Comparison of ENCODE assay signal across 8 mouse cellular contexts in the genomic region with DNA sequence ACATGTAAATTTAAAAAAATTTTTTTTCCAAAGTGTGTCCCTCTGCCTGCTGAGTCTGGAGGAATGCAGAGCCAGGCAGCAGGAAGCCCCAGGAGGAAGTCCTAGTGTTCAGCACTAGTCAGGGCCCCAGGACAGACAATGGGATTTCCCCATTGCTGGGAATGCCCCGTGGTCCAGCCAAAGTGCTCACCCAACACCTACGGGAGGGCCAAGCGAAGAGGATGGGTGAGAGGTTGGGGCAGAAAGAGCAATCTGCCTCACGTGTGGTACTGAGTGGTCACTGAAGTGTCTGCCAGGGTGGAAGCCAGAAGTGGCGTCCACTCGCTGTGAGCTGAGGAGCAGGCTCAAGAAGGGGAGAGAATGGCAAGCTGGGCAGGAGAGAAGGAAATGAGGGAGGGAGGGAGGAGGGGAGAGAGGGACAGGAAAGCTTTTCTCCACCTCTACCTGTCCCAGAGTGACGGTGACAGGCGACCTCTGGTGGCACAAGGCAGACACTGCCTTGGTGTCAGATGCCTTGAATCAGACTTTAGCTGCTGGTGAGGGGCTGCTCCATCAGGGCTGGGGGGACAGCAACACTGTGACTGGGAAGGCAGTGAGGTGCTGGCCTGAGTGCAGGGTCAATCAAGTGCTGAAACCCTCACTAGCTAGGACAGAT. TPM values are rescaled to one million over a fixed set of nuclear protein-coding genes. Genes with fewer than 3 reads are reported as not detected.
DNase-seq lines count a peak whose midpoint lies in the region; ATAC-seq lines count a peak whose summit lies in the region.

No protein-coding gene starts in this region.

- H3K4me3 ChIP-seq in forebrain, embryonic 15.5 days: no peak overlapping the region
- no peak overlapping the region for H3K4me3 ChIP-seq in midbrain, embryonic 11.5 days (ENCODE audit: low read depth, low read length)

- H3K9me3 ChIP-seq in forebrain, embryonic 15.5 days: no peaks in the 10 kb centered on the region
- no peaks in the 10 kb centered on the region for H3K9me3 ChIP-seq in midbrain, embryonic 11.5 days (ENCODE audit: control insufficient read depth, low read length)

- ATAC-seq in cerebellum, adult (ENCODE audit: insufficient number of reproducible peaks, low FRiP score, low TSS enrichment): peak; percentile 66
- peak; percentile 27; the same call in 1 of the 2 replicates for ATAC-seq in forebrain, embryonic 15.5 days (replicated peaks)
- ATAC-seq in midbrain, embryonic 11.5 days (ENCODE audit: low FRiP score): peak; percentile 63

- H3K27ac ChIP-seq in forebrain, embryonic 15.5 days (replicated peaks): no peak overlapping the region
- no peak overlapping the region for H3K27ac ChIP-seq in midbrain, embryonic 11.5 days (ENCODE audit: low read depth, low read length)

- peaks cover 20% of the 10 kb centered on the region for H3K36me3 ChIP-seq in forebrain, embryonic 15.5 days
- peaks cover 5% of the 10 kb centered on the region; the same call in 1 of the 2 replicates for H3K36me3 ChIP-seq in midbrain, embryonic 11.5 days (ENCODE audit: control insufficient read depth, insufficient read depth, low read length)

- no peaks in the 10 kb centered on the region for H3K27me3 ChIP-seq in forebrain, embryonic 15.5 days
- H3K27me3 ChIP-seq in midbrain, embryonic 11.5 days (ENCODE audit: control insufficient read depth, insufficient read depth, low read length): no peaks in the 10 kb centered on the region

- peaks cover 18% of the 10 kb centered on the region for H3K4me1 ChIP-seq in forebrain, embryonic 15.5 days
- peaks cover 2% of the 10 kb centered on the region for H3K4me1 ChIP-seq in midbrain, embryonic 11.5 days (ENCODE audit: control insufficient read depth, insufficient read depth, low read length)

- peak; percentile 18 to 53 for DNase-seq in heart, adult 18-20 months
- DNase-seq in heart, adult 8-10 months (ENCODE audit: low spot score): no peak
- peak; percentile 35 for DNase-seq in hindlimb bud, embryonic 11.5 days (ENCODE audit: extremely low spot score, low read depth, low spot score)
- peak; percentile 49 to 66 for DNase-seq in left cerebral cortex, postnatal 25 days (ENCODE audit: low spot score in 2 of 2)
- DNase-seq in midbrain, embryonic 11.5 days (ENCODE audit: low spot score, missing footprints): peak; percentile 87
- peak; percentile 29 to 71 for DNase-seq in spleen, postnatal 4 days (ENCODE audit: low spot score in 2 of 2)

- 27% methylated on average over 8 of the region's 8 CpGs for WGBS in forebrain, embryonic 15.5 days
- WGBS in midbrain, embryonic 11.5 days: 23% methylated on average over 8 of the region's 8 CpGs

- intact Hi-C loops in left cerebral cortex, postnatal 25 days (cut with DNase I): loop anchor here (1.0 to 5.0 kb wide), 3 partner anchors 96 to 415 kb away; no protein-coding TSS in a partner anchor

- H3K9ac ChIP-seq in forebrain, embryonic 15.5 days (replicated peaks): no peak overlapping the region
- H3K9ac ChIP-seq in midbrain, embryonic 11.5 days (ENCODE audit: low read length): no peak overlapping the region

- no peak overlapping the region for H3K4me2 ChIP-seq in forebrain, embryonic 15.5 days (replicated peaks)
- no peak overlapping the region for H3K4me2 ChIP-seq in midbrain, embryonic 11.5 days

RNA-seq across cellular contexts. Expression of a gene that starts 6.1 kb away (rescaled TPM):
- 10 to 100 TPM; 10.5 to 12.6 TPM for total RNA-seq in heart, adult 18-20 months (2021)
- 10 to 100 TPM in 2 of 4 experiments, 1 to 10 TPM in 2; 8.3 to 12.4 (median 9.4) TPM for total RNA-seq in heart, adult 8-10 months (2022)
- polyA plus RNA-seq in forebrain, embryonic 15.5 days (2015; fragmentation: Nextera tagmentation; extraction: Ambion mirVana): 47.1 and 48.6 TPM in 2 replicates
- 10 to 100 TPM; 20.4 to 20.9 TPM for total RNA-seq in left cerebral cortex, postnatal 25 days (2021)
- polyA plus RNA-seq in midbrain, embryonic 11.5 days (2014; fragmentation: Nextera tagmentation; extraction: Ambion mirVana): 46.2 and 49.3 TPM in 2 replicates

RNA-seq across cellular contexts. Expression of a gene that starts 14.0 kb away (rescaled TPM):
- total RNA-seq in heart, adult 18-20 months (2021): under 1 TPM; 0.25 to 0.31 TPM
- total RNA-seq in heart, adult 8-10 months (2022): under 1 TPM; 0.09 to 0.69 (median 0.20) TPM
- 5.3 and 5.4 TPM in 2 replicates for polyA plus RNA-seq in forebrain, embryonic 15.5 days (2015; fragmentation: Nextera tagmentation; extraction: Ambion mirVana)
- 10 to 100 TPM; 16.4 to 17.8 TPM for total RNA-seq in left cerebral cortex, postnatal 25 days (2021)
- polyA plus RNA-seq in midbrain, embryonic 11.5 days (2014; fragmentation: Nextera tagmentation; extraction: Ambion mirVana): 1.4 and 2.1 TPM in 2 replicates

RNA-seq across cellular contexts. Expression of a gene that starts 16.6 kb away (rescaled TPM):
- 1 to 10 TPM; 5.7 to 7.0 TPM for total RNA-seq in heart, adult 18-20 months (2021)
- total RNA-seq in heart, adult 8-10 months (2022): 1 to 10 TPM; 6.2 to 8.2 (median 7.7) TPM
- 2.4 and 2.6 TPM in 2 replicates for polyA plus RNA-seq in forebrain, embryonic 15.5 days (2015; fragmentation: Nextera tagmentation; extraction: Ambion mirVana)
- under 1 TPM; 0.78 to 0.83 TPM for total RNA-seq in left cerebral cortex, postnatal 25 days (2021)
- polyA plus RNA-seq in midbrain, embryonic 11.5 days (2014; fragmentation: Nextera tagmentation; extraction: Ambion mirVana): 2.8 TPM in 2 replicates

Comparison
In these comparisons a context has a peak if more than half of its experiments do, and no peak if none do; other contexts are left out.
1. RNA of a gene that starts 14.0 kb away (total RNA-seq): 16.4 to 17.8 TPM in left cerebral cortex, postnatal 25 days; 0.25 to 0.31 TPM in heart, adult 18-20 months and 0.09 to 0.69 TPM in heart, adult 8-10 months; every median in the first group is over 10 times any median in the second.
2. Peak in every context shown above with its lines, with median percentiles within 50 percentile points of each other: ATAC-seq.